Mouse (Mus musculus) midbrain, embryonic 11.5 days (tissue): Measurements from ENCODE around the gene Fbxw15. TPM values are rescaled to one million over a fixed set of nuclear protein-coding genes. Genes with fewer than 3 reads are reported as not detected.

Experiments used
- ATAC-seq: fragments of 200-750 bp; cut with Nextera tagmentation; 2 replicates; pipeline ENCODE4 v1.8.0; 2017; ENCODE audit warnings: moderate TSS enrichment, moderate library complexity; ENCODE audit not compliant: low FRiP score
- DNase-seq: peaks from one replicate; pipeline ENCODE4 v3.0.0; 2015; ENCODE audit warnings: low spot score; ENCODE audit errors: missing footprints
- H3K27ac ChIP-seq: fragments of 300-500 bp; sonication (generic); 2 replicates; pipeline ENCODE4 v1.5.1; 2014; ENCODE audit warnings: low read depth, low read length
- H3K27me3 ChIP-seq: fragments of 300-500 bp; sonication (generic); 2 replicates; pipeline ENCODE4 v1.6.1; 2014; ENCODE audit warnings: mild to moderate bottlenecking, low read length, moderate library complexity, mixed read lengths; ENCODE audit not compliant: control insufficient read depth, insufficient read depth
- H3K36me3 ChIP-seq: fragments of 300-500 bp; sonication (generic); 2 replicates; pipeline ENCODE4 v1.6.1; 2014; ENCODE audit warnings: mild to moderate bottlenecking, low read length, moderate library complexity, mixed read lengths; ENCODE audit not compliant: control insufficient read depth, insufficient read depth
- H3K4me1 ChIP-seq: fragments of 300-500 bp; sonication (generic); 2 replicates; pipeline ENCODE4 v1.6.1; 2014; ENCODE audit warnings: low read length; ENCODE audit not compliant: control insufficient read depth, insufficient read depth
- H3K4me2 ChIP-seq: fragments of 300-500 bp; sonication (generic); 2 replicates; pipeline ENCODE4 v1.6.1; 2014; ENCODE audit warnings: mild to moderate bottlenecking, moderate library complexity
- H3K4me3 ChIP-seq: fragments of 300-500 bp; sonication (generic); 2 replicates; pipeline ENCODE4 v1.5.1; 2014; ENCODE audit warnings: low read depth, low read length
- H3K9ac ChIP-seq: fragments of 300-500 bp; sonication (generic); 2 replicates; pipeline ENCODE4 v1.6.1; 2014; ENCODE audit warnings: low read length
- H3K9me3 ChIP-seq: fragments of 300-500 bp; sonication (generic); 2 replicates; pipeline ENCODE4 v1.6.1; 2016; ENCODE audit warnings: low read length; ENCODE audit not compliant: control insufficient read depth
- WGBS: fragments of 180-500 bp; shearing (Covaris S2); extraction: QIAGEN DNeasy Blood & Tissue Kit; methylation state at CpG from one replicate; pipeline ENCODE4 v1.1.7; 2014; 5-methylcytosine and 5-hydroxymethylcytosine counted together
- polyA plus RNA-seq: library from polyadenylated mRNA; unstranded; fragments of >200 nt; fragmentation: Nextera tagmentation; extraction: Ambion mirVana; gene quantifications from 2 replicates; pipeline ENCODE4 v1.2.1, GENCODE M21; 2014

Gene Fbxw15
- polyA plus RNA-seq, 1 experiment from 2014 or later = not detected

DNA sequence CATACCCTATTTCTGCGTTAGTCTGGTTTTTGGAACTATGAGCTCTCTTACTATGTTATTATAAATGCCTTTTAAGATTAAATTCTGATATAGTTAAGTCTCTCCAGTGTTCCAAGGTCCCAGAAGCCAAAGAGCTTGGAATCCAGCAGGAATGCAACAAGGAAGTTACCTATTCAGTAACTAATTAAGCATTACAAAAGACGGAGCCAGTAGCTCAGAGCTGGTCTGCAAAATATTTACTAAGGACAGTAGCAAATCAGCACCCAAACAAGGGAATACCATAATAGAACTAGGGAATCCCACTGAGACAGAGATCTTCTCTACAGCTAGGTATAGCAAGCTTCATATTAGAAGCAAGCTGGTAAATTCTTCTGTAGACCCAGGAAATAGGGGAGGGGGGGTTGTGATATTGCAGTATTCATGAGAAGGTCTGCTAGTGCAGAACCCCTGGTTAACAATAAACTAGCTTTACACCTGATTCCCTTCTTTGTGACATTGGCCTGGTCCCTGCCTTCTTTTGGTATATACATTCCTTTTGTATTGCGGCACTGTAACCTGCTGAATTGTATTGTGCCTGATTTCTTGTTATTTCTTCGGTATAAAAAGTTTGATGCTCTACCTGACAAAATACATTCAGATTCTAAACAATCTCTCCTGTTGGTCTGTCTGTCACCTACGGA is 44.5 kb downstream of the Fbxw15 start:
- Histone ChIP-seq H3K27me3 (no peaks in the 10 kb centered on the region), H3K27ac (no peak overlapping the region), H3K4me2 (no peak overlapping the region), H3K4me3 (no peak overlapping the region), H3K9ac (no peak overlapping the region), H3K9me3 (no peaks in the 10 kb centered on the region), H3K36me3 (no peaks in the 10 kb centered on the region), H3K4me1 (no peaks in the 10 kb centered on the region)
- DNase-seq = no peak
- no peak for ATAC-seq
- WGBS = 82% methylated on average over 5 of the region's 5 CpGs

Other genes with a start within 250 kb of the Fbxw15 start
- not detected in 2 replicates for gene Fbxw28, start 228.6 kb downstream of the Fbxw15 start, polyA plus RNA-seq
- not detected in 2 replicates for gene Fbxw22, start 164.0 kb downstream of the Fbxw15 start, polyA plus RNA-seq
- 0.10 TPM in 1 of 2 replicates, not detected in the other for gene Fbxw16, start 119.1 kb downstream of the Fbxw15 start, polyA plus RNA-seq
- gene Fbxw19, start 72.4 kb downstream of the Fbxw15 start, polyA plus RNA-seq = not detected in 2 replicates
- gene Fbxw24, start 57.8 kb upstream of the Fbxw15 start, polyA plus RNA-seq = not detected in 2 replicates
- not detected in 2 replicates for gene Fbxw25, start 96.4 kb upstream of the Fbxw15 start, polyA plus RNA-seq
- not detected in 2 replicates for gene Fbxw18, start 134.4 kb upstream of the Fbxw15 start, polyA plus RNA-seq
- 0.07 TPM in 1 of 2 replicates, not detected in the other for gene Fbxw26, start 177.8 kb upstream of the Fbxw15 start, polyA plus RNA-seq
- not detected in 2 replicates for gene Fbxw27, start 222.4 kb upstream of the Fbxw15 start, polyA plus RNA-seq
- not detected in 2 replicates for gene Spink8, start 244.0 kb upstream of the Fbxw15 start, polyA plus RNA-seq